Mouse (Mus musculus): ENCODE measurements at regions not wholly inside any gene's neighbourhood (a gene's known extent, or its start where the extent isn't known, plus 50 kb on each side); places are given as distances from the start of the nearest gene placed in this dataset.

GRCm38 (mm10) chr16:76123021-76123384 lies 100.9 kb upstream of the Samsn1 start:
- TF ChIP-seq CTCF (conservative IDR thresholded peaks at IDR 0.05 in 1 of 2, IDR thresholded peaks at IDR 0.05 in 1 of 2; ENCODE audit: low read depth in 2 of 2, low read length in 2 of 2): no peak
- TF ChIP-seq MAFK (IDR thresholded peaks at IDR 0.05; ENCODE audit: insufficient replicate concordance, low read length): no peak
- TF ChIP-seq SIN3A (IDR thresholded peaks at IDR 0.05; ENCODE audit: low read length): no peak
- no peak for TF ChIP-seq POLR2A (IDR thresholded peaks at IDR 0.05; ENCODE audit: low read depth, low read length)
- TF ChIP-seq EP300 (IDR thresholded peaks at IDR 0.05; ENCODE audit: low read length): no peak
- TF ChIP-seq TBP (conservative IDR thresholded peaks at IDR 0.05; ENCODE audit: low read depth, low read length): no peak
- TF ChIP-seq UBTF (IDR thresholded peaks at IDR 0.05; ENCODE audit: low read depth, low read length): no peak
- TF ChIP-seq ZC3H11A (IDR thresholded peaks at IDR 0.05; ENCODE audit: low read depth, low read length): no peak
- no peak for TF ChIP-seq E2F4 (IDR thresholded peaks at IDR 0.05; ENCODE audit: insufficient replicate concordance, low read depth, low read length)
- TF ChIP-seq NRF1 (IDR thresholded peaks at IDR 0.05; ENCODE audit: low read depth, low read length): no peak
- no peak for TF ChIP-seq ELF1 (IDR thresholded peaks at IDR 0.05; ENCODE audit: low read depth, low read length)
- TF ChIP-seq POLR2AphosphoS2 (IDR thresholded peaks at IDR 0.05; ENCODE audit: low read depth, low read length): no peak
- no peak for TF ChIP-seq BHLHE40 (IDR thresholded peaks at IDR 0.05; ENCODE audit: low read depth, low read length)
